Mouse (Mus musculus): Measurements from ENCODE around the gene Perp. TPM values are rescaled to one million over a fixed set of nuclear protein-coding genes. Genes with fewer than 3 reads are reported as not detected.
A peak's percentile ranks its signal among the peaks of the same experiment; 100 is the strongest.

Perp gene
- total RNA-seq, 2 experiments from 2014 or later: 4.8 to 5.4 TPM

- intact Hi-C loops (cut with DNase I): no loop called here
- no peak for DNase-seq (ENCODE audit: low spot score in 2 of 2)
Measured at GRCm38 (mm10) chr10:18860119-18860824, 15.5 kb downstream of the Perp start.

- intact Hi-C loops (cut with DNase I): no loop called here
- DNase-seq (ENCODE audit: low spot score in 2 of 2): no peak
Measured at GRCm38 (mm10) chr10:18860831-18861230, 16.0 kb downstream of the Perp start.

- DNase-seq (ENCODE audit: low spot score in 2 of 2): no peak
- intact Hi-C loops (cut with DNase I): no loop called here
Measured at GRCm38 (mm10) chr10:18861418-18861817, 16.6 kb downstream of the Perp start.

- no peak for DNase-seq (ENCODE audit: low spot score in 2 of 2)
- intact Hi-C loops (cut with DNase I): no loop called here
Measured at GRCm38 (mm10) chr10:18863332-18863731, 18.5 kb downstream of the Perp start.

GRCm38 (mm10) chr10:18864753-18865152, 19.9 kb downstream of the Perp start:
- intact Hi-C loops (cut with DNase I): no loop called here
- no peak for DNase-seq (ENCODE audit: low spot score in 2 of 2)

- no peak for DNase-seq (ENCODE audit: low spot score in 2 of 2)
- intact Hi-C loops (cut with DNase I): no loop called here
Measured at GRCm38 (mm10) chr10:18870990-18871389, 26.2 kb downstream of the Perp start.

GRCm38 (mm10) chr10:18876211-18876610, 31.4 kb downstream of the Perp start:
- intact Hi-C loops (cut with DNase I): no loop called here

GRCm38 (mm10) chr10:18878111-18878510, 33.3 kb downstream of the Perp start:
- DNase-seq (ENCODE audit: low spot score in 2 of 2): no peak
- intact Hi-C loops (cut with DNase I): no loop called here

More at GRCm38 (mm10) chr10:18876211-18876610, 31.4 kb downstream of the Perp start:
- peak in 1 of 2 experiments; percentile 27 for DNase-seq (ENCODE audit: low spot score in 2 of 2)

- DNase-seq (ENCODE audit: low spot score in 2 of 2): no peak
- intact Hi-C loops (cut with DNase I): no loop called here
Measured at GRCm38 (mm10) chr10:18879160-18879559, 34.3 kb downstream of the Perp start.

- DNase-seq (ENCODE audit: low spot score in 2 of 2): no peak
- intact Hi-C loops (cut with DNase I): no loop called here
Measured at GRCm38 (mm10) chr10:18879690-18880089, 34.9 kb downstream of the Perp start.

GRCm38 (mm10) chr10:18882190-18882589, 37.4 kb downstream of the Perp start:
- no peak for DNase-seq (ENCODE audit: low spot score in 2 of 2)
- intact Hi-C loops (cut with DNase I): no loop called here

- peak; percentile 75 to 80 for DNase-seq (ENCODE audit: low spot score in 2 of 2)
- intact Hi-C loops (cut with DNase I): no loop called here
Measured at GRCm38 (mm10) chr10:18886918-18887625, 42.3 kb downstream of the Perp start.

- intact Hi-C loops (cut with DNase I): no loop called here
- DNase-seq (ENCODE audit: low spot score in 2 of 2): no peak
Measured at GRCm38 (mm10) chr10:18888751-18889150, 43.9 kb downstream of the Perp start.

- DNase-seq (ENCODE audit: low spot score in 2 of 2): no peak
- intact Hi-C loops (cut with DNase I): no loop called here
Measured at GRCm38 (mm10) chr10:18889255-18889654, 44.4 kb downstream of the Perp start.

GRCm38 (mm10) chr10:18891110-18891509, 46.3 kb downstream of the Perp start:
- no peak for DNase-seq (ENCODE audit: low spot score in 2 of 2)
- intact Hi-C loops (cut with DNase I): no loop called here

- intact Hi-C loops (cut with DNase I): no loop called here
Measured at GRCm38 (mm10) chr10:18892102-18892501, 47.3 kb downstream of the Perp start.

GRCm38 (mm10) chr10:18894259-18895166, 49.7 kb downstream of the Perp start:
- intact Hi-C loops (cut with DNase I): no loop called here
- DNase-seq (ENCODE audit: low spot score in 2 of 2): no peak

More at GRCm38 (mm10) chr10:18892102-18892501, 47.3 kb downstream of the Perp start:
- no peak for DNase-seq (ENCODE audit: low spot score in 2 of 2)

- peak; percentile 14 to 45 for DNase-seq (ENCODE audit: low spot score in 2 of 2)
- intact Hi-C loops (cut with DNase I): loop anchor here (2.0 kb wide), 3 partner anchors 67 to 341 kb away; no protein-coding TSS in a partner anchor
Measured at GRCm38 (mm10) chr10:18904108-18904507, 59.3 kb downstream of the Perp start.

All from left cerebral cortex, postnatal 14 days (tissue).